Comparison of ENCODE assay signal across 14 mouse cellular contexts in the genomic region with DNA sequence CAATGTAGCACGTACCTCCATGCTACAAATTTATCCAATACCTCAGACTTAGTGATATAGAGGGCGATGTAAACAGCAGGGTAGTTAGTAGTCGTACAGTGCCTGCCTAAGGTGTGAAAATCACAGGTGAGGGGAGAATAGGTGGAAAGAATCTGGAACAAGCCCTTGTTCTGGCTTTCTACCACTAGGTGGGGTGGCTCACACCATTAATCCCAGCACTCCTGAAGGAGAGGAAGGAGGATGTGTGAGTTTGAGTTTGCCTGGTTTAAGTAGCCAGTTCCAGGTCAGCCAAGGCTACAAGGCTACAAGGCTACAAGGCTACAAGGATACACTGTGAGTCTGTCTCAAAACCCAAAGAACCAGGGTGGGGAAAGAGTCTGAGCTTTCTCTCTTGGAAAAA. TPM values are rescaled to one million over a fixed set of nuclear protein-coding genes. Genes with fewer than 3 reads are reported as not detected.
DNase-seq lines count a peak whose midpoint lies in the region; ATAC-seq and TF ChIP-seq lines count a peak whose summit lies in the region.
"Had no signal": no experiment of that assay in that cellular context is flagged by ENCODE, and none has a peak within 500 bp of the region (broad histone marks: within the 10 kb centered on the region; RNA-seq: fewer than 3 reads in every experiment).

No protein-coding gene starts in this region.

- peaks cover 68% of the 10 kb centered on the region for H3K36me3 ChIP-seq in liver, postnatal 0 days (replicated peaks; ENCODE audit: insufficient read depth, low read length)

- no peak for TF ChIP-seq EP300 in liver, postnatal 0 days (IDR thresholded peaks at IDR 0.05; ENCODE audit: low read depth)

- H3K4me2 ChIP-seq in liver, postnatal 0 days (ENCODE audit: low read depth, low read length) = no peak overlapping the region
- H3K4me2 ChIP-seq: limb, embryonic 13.5 days had no signal

- H3K4me3 ChIP-seq in liver, postnatal 0 days (ENCODE audit: low read depth, low read length) = no peak overlapping the region
- H3K4me3 ChIP-seq: limb, embryonic 13.5 days; midbrain, embryonic 10.5 days had no signal

- no peak overlapping the region for H3K27ac ChIP-seq in liver, postnatal 0 days (ENCODE audit: low read depth)
- H3K27ac ChIP-seq: limb, embryonic 13.5 days; midbrain, embryonic 10.5 days had no signal

- peak; percentile 78 for DNase-seq in heart, adult 11 months
- no peak for DNase-seq in heart, adult 9 months (ENCODE audit: low spot score in 2 of 2)
- no peak for DNase-seq in liver, postnatal 0 days
- DNase-seq in liver = no peak
- peak; percentile 57 for DNase-seq in ES-CJ7 (ENCODE audit: low read depth, low spot score)
- DNase-seq in brain, adult 2 months (ENCODE audit: low read depth, low spot score) = peak; percentile 35
- no peak for DNase-seq in right cerebral cortex, postnatal 25 days
- no peak for DNase-seq in layer of hippocampus, adult 8-10 months (ENCODE audit: low spot score in 2 of 2)
- DNase-seq: cerebellum, adult 18-20 months; kidney, postnatal 14 days; layer of hippocampus, postnatal 36 days; right cerebral cortex, postnatal 4 days had no signal

- no peaks in the 10 kb centered on the region for H3K9me3 ChIP-seq in liver, postnatal 0 days (ENCODE audit: low read length)
- H3K9me3 ChIP-seq: limb, embryonic 13.5 days; midbrain, embryonic 10.5 days had no signal

- WGBS in liver, postnatal 0 days (ENCODE audit: insufficient replicate concordance) = 86% methylated on average over 3 of the region's 3 CpGs

- H3K9ac ChIP-seq in liver, postnatal 0 days (replicated peaks) = no peak overlapping the region
- H3K9ac ChIP-seq: limb, embryonic 13.5 days had no signal

- H3K27me3 ChIP-seq in liver, postnatal 0 days (ENCODE audit: insufficient read depth, low read length) = no peaks in the 10 kb centered on the region
- H3K27me3 ChIP-seq: limb, embryonic 13.5 days had no signal

- no peak for ATAC-seq in liver, postnatal 0 days

- no peaks in the 10 kb centered on the region for H3K4me1 ChIP-seq in liver, postnatal 0 days (ENCODE audit: insufficient read depth)
- H3K4me1 ChIP-seq: limb, embryonic 13.5 days; midbrain, embryonic 10.5 days had no signal

- TF ChIP-seq CTCF in liver, postnatal 0 days (IDR thresholded peaks at IDR 0.05; ENCODE audit: low read depth) = peak; percentile 57

RNA-seq across cellular contexts. Expression of gene Usp50, which starts 12.4 kb away (rescaled TPM):
- 1.6 TPM in 2 replicates for polyA plus RNA-seq in liver, postnatal 0 days (2015; fragmentation: Nextera tagmentation; extraction: Ambion mirVana)
- total RNA-seq in layer of hippocampus, adult 8-10 months (2022) = 1 to 10 TPM; 1.4 to 2.0 (median 1.7) TPM

Comparison
In these comparisons a context has a peak if more than half of its experiments do, and no peak if none do; other contexts are left out.
1. DNase-seq: peak in heart, adult 11 months (single experiment), ES-CJ7 (single experiment) and brain, adult 2 months (single experiment); none in heart, adult 9 months (0 of 2), liver, postnatal 0 days (single experiment), liver (single experiment), right cerebral cortex, postnatal 25 days (single experiment) and layer of hippocampus, adult 8-10 months (0 of 2).